Mouse (Mus musculus) spleen, embryonic (tissue): ENCODE results near the gene C130026I21Rik.
"Not testable (repeated sequence)": the region's sequence is repeated elsewhere in the genome, so short reads cannot be mapped to it uniquely, and the experiment has no call there.

Source experiments
- CTCF ChIA-PET: fragments of 350-600 bp; sonication (Branson Sonifier 250); formaldehyde crosslinking; loops from one replicate; lab custom pipeline; 2022; lab: Charles Lee

Gene C130026I21Rik

DNA sequence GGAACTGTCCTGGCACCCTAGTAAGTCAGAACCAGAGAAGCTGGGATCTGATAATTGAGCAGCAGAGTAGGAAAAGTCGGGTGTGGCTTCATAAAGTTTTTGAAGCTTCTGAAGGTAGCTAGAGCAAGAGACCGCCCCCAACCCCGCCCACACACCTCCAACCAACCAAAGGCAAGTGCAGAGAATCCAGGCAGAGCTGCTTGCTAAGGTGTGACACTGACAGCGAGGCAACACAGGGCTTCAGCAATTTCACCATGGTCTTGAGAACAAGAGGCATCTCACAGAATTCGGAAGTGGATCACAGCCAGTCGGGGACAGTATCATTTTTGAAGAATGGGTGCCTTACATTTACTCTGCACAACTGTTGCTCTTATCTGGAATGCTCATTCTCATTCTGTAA lies at the start of gene C130026I21Rik:
Gene C130026I21Rik, minus strand, starts transcription at position 101 of the 400 bp plus-strand sequence.
- CTCF ChIA-PET, result not testable (repeated sequence)

DNA sequence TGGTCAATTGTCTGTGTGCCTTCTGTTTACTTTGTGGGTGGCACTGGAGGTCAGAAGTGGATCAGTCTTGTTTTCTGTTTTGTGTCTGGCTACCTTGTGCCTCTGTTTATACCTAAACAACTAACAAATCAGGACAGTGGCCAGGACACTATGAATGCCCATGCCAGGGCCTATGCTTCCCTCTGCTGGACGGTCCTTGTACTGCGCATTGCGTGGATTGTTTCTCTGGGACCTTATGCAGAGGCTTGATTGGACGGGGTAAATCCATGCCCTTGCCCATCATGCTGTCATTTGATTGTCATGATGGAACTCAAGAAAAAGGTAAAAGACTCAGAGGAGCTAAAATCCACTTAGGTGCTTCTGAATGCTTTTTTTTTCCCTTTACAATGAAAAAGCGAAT lies 16.7 kb upstream of the C130026I21Rik start:
- CTCF ChIA-PET, result not testable (repeated sequence)

DNA sequence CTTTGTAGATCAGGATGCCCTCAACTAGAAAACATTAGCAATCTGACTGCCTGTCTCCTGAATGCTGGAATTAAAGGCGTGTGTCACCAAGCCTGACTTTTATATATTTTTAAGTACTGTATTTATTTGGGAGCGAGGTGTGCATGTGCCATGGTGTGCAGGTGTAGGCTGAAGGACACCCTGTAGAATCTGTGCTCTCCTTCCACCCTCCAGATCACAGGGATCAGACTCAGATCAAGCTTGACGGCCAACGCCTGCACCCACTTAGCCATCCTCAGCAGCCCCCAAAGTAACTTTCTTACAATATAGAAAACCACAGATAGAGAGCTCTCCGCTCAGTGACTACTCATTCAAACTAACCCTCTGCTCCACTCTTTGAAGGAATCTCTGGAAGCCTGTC lies 6.1 kb upstream of the C130026I21Rik start:
- CTCF ChIA-PET, result not testable (repeated sequence)

DNA sequence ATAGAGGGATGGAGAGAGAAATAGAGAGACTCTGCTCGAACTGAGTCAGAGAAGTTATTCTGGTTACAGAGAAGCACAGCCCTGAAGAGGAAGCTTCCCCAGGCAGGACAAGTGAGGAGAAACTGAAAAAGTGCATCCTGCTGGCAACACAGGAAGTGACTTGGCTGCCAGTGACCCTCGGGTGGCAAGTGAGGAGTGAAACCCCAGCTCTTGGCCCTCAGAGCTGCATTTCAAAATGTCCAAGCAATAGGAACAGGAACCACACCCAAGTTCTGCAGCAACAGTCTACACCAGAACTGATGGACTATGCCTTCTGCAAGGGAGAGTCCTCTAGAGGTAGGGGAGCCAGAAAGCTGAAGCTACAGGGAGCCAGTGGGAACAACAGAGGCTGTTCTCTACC lies 11.7 kb downstream of the C130026I21Rik start:
- CTCF ChIA-PET, result not testable (repeated sequence)

DNA sequence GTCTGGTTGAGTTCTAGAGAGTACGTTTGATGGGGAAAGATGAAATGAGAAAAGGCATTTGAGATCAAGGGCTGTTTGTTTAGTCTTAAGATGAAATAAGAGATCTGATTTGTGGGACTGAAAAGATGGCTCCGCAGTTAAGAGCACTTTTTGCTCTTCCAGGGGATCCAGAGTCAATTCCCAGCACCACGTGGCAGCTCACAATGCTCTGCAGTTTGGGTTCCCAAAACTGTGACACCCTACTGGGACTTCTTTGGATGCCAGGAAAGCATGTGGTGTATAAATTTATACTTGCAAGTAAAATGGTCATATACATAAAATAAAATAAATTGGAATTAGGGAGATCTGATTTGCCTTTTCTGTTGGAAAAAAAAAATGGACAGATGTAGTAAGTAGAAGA lies 15.1 kb downstream of the C130026I21Rik start:
- CTCF ChIA-PET, result not testable (repeated sequence)

DNA sequence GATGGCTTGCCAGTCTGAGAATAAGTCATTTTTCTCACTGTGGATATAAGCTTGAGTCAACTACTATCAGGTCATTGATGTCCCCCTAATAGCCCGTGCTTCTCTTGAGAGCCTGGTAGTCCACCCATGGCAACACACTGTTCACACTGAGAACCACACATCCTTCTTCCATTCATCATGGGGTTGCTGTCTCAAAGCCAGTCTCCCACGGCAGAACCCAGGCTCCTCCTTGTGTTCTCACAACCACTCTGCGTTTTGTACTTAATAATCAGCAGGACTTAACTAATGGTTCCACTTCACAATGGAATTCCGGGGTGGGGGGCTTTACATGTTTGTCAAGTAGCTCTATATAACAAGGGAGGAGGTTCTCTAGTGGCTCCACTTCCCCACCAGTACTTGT lies 19.2 kb downstream of the C130026I21Rik start:
- CTCF ChIA-PET, result not testable (repeated sequence)

DNA sequence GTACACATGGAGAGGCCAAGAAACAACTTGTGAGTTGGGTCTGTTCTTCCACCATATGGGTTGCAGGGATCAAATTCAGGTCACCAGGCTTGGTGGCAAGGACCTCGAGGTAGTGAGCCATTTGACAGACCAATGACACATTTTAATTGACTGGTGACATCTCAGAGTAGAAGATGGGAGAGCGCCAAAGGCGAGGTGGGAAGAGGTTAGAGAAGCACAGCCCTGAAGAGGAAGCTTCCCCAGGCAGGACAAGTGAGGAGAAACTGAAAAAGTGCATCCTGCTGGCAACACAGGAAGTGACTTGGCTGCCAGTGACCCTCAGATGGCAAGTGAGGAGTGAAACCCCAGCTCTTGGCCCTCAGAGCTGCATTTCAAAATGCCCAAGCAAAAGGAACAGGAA lies 21.4 kb downstream of the C130026I21Rik start:
- CTCF ChIA-PET, result not testable (repeated sequence)

DNA sequence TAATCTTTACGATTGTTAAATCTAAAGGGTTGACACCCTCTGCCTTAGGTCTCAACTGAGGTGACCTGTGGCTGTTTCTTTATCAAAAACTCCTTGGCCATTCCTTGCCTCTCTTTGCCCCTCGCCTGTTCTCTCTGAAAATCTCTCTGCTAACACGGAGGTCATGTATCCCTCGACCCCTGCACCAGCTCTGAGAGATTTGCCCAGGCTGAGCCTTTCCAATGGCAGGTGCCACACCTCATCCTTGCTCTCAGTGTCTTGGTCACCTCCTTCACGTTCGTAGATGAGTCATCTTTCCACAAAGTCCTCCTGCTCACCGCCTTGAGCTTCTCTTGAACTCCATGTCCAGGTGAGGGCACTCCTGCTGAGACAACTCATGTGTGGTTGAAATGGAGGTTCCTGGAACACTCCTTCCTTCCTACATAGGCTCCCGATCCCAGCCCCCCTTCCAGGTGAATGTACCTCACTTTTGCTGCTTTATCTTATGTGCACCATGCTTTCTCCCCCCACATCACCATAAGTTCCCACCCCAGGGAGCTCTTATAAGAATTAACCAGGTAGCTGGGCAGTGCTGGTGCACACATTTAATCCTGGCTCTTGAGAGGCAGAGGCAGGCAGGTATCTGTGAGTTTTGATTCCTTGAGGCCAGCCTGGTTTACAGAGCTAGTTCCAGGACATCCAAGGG lies 23.4 kb downstream of the C130026I21Rik start:
- CTCF ChIA-PET, result not testable (repeated sequence)

DNA sequence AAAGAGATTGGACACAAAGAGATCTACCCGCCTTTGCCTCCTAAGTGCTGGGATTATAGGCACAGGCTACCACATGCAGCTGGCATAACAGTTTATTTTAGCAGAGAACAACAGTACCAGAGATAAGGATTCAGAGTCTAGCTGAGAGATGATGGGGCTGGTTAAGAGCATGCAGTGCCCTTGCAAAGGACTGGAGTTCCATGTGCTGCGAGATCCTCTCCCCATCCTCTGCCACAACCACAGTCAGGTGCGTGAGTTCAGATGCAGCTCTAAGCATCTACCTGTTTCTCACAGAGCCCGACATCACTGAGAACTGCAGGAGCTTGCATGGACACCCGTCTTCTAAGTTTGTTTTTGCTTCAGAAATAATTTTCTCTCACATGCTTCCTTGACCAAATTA lies 24.1 kb downstream of the C130026I21Rik start:
- CTCF ChIA-PET, result not testable (repeated sequence)

DNA sequence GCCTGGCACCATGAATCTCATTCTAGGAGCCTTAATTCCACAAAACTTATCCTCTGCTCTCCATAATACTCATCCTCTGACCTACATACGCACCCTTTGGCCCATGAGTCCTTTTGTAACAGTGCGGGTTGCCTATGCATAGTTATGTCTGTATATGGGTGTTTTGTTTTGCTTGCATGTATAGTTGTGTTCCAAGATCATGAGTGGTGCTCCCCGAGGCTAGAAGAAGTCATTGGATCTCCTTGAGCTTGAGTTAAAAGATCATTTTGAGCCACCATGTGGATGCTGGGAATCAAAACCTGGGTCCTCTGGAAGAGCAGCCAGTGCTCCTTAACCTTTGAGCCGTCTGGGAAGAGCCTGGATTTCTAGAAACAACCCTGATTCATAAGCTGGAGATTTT lies 25.4 kb downstream of the C130026I21Rik start:
- CTCF ChIA-PET, result not testable (repeated sequence)

DNA sequence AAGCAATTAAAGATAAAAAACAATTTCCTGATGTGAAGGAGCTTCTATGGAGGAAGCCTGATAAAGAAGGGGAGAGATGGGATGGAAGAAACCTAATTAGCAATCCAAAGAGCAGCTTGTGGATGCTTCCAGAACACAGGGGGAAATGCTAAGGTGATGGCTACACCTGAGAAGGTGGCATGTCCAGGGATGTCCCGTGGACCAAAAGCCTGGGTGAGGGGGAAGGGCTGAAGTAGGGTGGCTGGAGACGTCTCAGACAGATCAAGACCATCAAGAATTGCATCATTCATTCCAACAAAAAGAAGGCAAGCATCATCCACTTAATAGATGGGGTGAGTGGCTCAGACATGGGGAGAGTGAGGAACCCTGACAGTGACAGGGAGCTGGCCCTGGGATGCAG lies 27.3 kb downstream of the C130026I21Rik start:
- CTCF ChIA-PET, result not testable (repeated sequence)

DNA sequence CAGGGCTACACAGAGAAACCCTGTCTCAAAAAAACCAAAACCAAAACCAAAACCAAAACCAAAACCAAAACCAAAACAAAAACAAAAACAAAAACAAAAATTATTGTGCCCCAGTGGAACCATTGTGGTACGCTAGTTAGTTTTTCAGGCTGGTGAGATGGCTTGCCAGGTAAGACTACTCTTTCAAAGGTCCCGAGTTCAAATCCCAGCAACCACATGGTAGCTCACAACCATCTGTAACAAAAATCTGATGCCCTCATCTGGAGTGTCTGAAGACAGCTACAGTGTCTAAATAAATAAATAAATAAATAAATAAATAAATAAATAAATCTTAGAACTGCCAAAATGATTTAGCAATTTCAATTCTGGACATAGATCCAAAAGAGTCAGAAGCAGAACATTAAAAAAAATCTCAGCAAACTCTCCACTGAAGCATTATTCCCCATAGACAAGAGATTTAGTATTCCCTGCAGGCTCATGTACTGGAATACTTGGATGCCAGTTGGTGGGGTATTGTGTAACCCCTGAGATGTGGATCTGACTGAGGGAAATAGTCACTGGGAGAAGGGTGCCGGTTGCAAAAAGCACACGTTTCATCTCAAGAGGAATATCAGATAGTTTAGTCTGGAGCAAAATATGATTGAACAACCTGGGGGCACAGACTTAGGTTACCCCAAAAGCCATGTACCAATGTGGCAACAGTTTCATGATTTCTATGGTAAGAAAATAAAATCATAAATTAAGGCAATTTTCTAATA lies 31.2 kb downstream of the C130026I21Rik start:
- CTCF ChIA-PET, result not testable (repeated sequence)

DNA sequence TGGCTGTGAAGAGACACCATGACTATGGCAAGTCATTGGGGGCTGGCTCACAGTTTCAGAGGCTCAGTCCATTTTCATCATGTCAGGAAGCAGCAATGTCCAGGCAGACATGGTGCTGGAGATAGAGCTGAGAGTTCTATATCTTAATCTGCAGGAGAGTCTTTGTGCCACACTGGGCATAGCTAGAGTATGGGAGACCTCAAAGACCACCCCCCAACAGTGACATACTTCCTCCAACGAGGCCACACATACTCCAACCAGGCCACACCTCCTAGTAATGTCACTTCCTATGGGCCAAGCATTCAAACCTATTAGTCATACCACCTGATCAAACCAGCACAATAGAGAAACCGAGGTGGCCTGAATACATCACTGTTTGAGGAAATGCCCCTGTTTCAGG lies 63.8 kb downstream of the C130026I21Rik start:
- CTCF ChIA-PET, result not testable (repeated sequence)

DNA sequence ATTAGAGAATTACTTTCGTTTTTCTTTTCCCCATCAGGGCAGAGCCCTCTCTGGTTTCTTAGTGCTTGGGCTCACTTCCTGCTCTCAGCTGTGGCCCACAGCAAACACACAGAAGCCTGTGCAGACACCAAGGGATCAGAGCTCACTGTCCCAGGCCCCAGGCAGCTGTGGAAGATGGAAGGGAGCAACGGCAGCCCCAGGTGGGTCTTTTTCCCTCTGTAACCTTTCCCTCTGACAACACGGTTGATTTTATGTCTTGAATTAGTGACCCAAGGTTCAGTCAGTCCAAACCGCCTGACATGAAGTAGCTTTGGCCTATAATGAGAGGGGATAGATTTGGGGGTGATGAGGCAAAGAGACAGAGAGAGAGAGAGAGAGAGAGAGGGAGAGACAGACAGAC lies 70.8 kb downstream of the C130026I21Rik start:
- CTCF ChIA-PET, result interaction anchor here (0.7 kb wide), 1 partner anchor 594 kb away, joined by 3 read pairs; the partner anchor contains the start of gene Cab39

DNA sequence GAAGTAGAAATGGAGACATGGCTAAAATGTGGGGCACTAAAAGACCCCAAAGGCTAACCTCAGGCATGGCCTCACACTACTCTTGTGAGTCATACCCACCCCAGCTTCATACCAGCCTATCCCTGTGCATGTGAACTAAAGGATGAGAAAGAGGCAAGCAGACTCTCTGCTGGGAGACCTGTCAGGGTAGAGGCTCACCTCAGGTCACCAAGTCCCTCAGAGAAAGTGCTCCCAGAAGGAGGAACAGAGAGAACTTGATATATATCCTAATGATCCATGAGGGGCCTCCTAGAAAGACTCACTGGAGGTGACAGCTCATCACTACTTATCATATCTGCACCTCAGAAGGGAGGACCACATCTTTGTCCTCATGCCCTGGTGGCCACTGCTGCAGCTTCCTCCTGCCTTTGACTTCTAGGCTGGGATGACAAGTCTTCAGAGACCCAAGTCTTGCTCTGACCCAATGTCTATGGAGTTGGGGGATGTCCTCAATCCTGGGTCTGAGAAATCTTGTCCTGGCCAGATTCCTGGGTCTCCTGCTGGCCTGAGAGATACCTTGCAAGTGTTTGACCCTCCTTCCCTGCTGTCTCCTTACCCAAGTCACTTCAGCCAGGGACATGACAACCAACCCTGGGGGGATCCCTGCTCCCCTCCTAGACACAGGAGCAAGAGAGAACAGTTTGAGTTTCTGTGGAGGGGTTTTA lies 71.6 kb downstream of the C130026I21Rik start:
- CTCF ChIA-PET, result not testable (repeated sequence)

DNA sequence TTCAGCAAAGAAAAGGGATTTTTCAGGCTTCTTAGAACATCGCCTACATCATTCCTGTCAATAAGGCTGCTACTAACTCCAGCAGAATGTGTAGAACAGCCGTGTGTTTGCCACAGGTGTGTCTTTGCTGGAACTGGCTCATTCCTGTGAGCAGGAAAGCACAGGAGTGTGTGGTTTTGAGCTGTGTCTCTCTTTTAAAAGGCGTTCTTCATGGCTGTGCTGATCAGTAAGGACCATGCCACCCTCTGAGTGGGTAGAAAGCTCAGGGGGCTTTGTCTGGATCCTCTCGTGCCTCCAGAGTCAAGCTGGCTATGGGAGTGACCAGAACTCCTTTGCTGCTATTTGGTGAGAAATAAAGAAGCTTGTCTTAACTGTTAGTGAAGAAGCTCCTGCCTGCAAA lies 73.6 kb downstream of the C130026I21Rik start:
- CTCF ChIA-PET, result not testable (repeated sequence)

DNA sequence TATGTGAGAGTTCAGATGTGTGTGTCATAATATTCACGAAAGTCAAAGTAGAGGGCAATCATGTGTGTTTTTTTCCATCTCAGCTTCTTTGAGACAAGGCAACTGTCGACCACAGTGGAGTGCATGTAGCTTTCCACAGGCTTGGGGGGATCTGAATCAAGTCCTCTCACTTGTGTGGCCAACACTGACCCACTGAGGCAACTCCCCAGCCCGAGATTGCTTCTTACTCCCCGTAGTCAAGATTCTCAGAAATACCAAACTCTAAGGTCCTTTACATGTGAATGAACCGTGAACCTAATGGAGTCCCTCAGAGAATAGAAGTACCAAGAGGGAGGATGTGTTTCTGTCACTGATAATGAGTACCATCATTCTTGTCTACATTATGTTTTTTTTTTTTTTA lies 76.6 kb downstream of the C130026I21Rik start:
- CTCF ChIA-PET, result not testable (repeated sequence)

DNA sequence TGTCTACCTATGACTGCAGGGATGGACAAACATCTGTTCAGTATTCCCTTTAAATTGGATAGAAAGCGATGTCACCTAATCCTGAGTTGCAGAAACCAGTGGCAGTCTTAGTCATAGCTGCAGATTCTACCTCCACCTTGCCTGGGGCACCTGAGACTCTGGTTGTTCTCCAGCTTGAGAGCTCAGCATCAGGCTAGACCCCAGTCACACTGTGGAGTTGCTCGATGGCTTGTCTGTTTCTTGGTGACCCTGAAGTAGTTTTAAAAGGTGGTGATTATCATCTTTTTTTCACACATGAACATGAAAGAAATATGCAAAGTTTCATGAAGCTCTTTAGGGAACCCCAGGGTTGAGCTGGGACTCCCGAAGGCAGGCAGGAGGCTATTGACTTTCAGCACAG lies 88.4 kb downstream of the C130026I21Rik start:
- CTCF ChIA-PET, result not testable (repeated sequence)

DNA sequence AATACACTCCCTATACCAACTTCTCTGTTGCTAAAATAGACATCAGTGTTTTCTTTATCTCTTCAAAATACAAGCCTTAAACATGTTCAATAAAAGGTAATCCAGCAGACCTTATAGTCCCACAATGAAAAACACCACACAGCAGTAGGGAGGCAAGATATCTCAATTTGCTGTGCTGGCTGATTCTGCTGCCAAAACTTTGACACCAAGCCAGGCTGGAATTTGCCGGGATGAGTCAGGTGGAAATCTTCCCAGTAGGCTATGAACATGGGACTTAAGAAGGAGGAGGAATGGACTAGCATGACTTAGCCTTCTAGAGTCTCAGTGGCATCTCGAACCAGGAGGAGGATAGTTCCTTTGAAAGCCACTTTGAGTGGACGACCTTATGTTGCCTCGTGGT lies 91.4 kb downstream of the C130026I21Rik start:
- CTCF ChIA-PET, result not testable (repeated sequence)

DNA sequence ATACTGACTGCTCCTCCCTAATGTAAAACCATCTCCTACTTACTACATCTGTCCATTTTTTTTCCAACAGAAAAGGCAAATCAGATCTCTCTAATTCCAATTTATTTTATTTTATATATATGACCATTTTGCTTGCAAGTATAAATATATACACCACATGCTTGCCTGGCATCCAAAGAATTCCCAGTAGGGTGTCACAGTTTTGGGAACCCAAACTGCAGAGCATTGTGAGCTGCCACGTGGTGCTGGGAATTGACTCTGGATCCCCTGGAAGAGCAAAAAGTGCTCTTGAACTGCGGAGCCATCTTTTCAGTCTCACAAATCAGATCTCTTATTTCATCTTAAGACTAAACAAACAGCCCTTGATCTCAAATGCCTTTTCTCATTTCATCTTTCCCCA lies 107.5 kb downstream of the C130026I21Rik start:
- CTCF ChIA-PET, result not testable (repeated sequence)

DNA sequence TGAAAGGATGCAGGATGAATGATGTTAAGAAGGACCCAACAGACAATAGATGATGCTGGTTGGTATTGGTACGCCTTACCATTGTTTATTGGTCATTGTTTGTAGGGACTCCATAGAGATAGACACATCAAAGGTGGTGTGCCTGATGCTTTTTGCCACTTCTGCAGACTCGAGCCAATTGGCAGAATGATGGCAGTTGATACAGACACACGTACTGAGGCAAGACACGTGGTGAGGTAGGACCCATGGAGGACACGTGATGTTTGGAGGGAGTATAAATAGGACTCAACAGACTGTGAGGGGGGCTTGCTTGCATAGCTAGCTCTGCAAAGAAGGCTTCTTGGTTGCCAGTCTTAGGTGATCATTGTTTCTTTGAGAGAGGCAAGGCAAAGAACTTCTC lies 115.2 kb downstream of the C130026I21Rik start:
- CTCF ChIA-PET, result not testable (repeated sequence)

DNA sequence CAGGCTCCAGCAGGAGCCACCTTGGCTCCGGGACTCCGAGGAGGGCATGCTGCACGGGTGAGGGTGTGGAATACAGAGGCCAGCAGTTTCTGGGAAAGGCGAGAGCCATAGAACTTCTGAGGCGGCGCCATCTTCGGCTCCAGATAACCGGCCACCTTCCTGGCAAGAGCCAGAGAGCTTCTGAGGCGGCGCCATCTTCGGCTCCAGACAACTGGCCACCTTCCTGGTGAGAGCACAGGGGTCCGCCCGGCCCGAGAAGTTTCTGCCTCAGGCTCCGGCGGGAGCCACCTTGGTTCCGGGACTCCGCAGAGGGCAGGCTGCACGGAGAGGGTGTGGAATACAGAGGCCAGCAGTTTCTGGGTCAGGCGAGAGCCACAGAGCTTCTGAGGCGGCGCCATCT lies 136.7 kb downstream of the C130026I21Rik start:
- CTCF ChIA-PET, result not testable (repeated sequence)

DNA sequence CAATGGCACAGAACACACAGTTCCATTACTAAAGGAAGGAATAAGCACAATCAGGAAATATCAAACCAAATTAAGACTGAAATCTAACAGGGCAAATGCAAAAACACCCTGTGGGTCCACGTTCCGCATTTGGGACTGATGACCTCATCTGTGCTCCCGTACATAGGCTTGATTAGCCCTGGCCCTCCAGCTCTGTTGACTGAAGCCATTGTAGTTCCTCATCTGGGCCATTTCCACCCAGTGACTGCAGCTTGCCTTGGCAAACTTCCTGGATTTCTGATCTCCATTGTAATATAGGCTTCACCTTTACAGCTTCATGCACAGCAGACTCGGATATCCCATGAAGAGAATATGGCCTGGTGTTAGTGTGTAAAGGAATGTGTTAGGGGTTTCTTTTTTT lies 148.5 kb downstream of the C130026I21Rik start:
- CTCF ChIA-PET, result not testable (repeated sequence)
